Mouse (Mus musculus) limb, embryonic 12.5 days (tissue): ENCODE measurements around the gene Slc16a8. TPM values are rescaled to one million over a fixed set of nuclear protein-coding genes. Genes with fewer than 3 reads are reported as not detected.

ENCODE experiments used
- ATAC-seq: fragments of 200-750 bp; cut with Nextera tagmentation; 2 replicates; pipeline ENCODE4 v1.8.0; 2017; ENCODE audit warnings: low read depth, moderate TSS enrichment; ENCODE audit not compliant: insufficient number of reproducible peaks, insufficient read depth, low FRiP score, low TSS enrichment
- H3K27ac ChIP-seq: fragments of 300-500 bp; sonication (generic); 2 replicates; pipeline ENCODE4 v1.5.1; 2016; ENCODE audit warnings: mild to moderate bottlenecking, moderate library complexity
- H3K27me3 ChIP-seq: fragments of 300-500 bp; sonication (generic); 2 replicates; pipeline ENCODE4 v1.6.1; 2016; ENCODE audit warnings: mild to moderate bottlenecking, moderate library complexity
- H3K36me3 ChIP-seq: fragments of 300-500 bp; sonication (generic); 2 replicates; pipeline ENCODE4 v1.6.1; 2016; ENCODE audit warnings: mild to moderate bottlenecking, moderate library complexity
- H3K4me1 ChIP-seq: fragments of 300-500 bp; sonication (generic); replicated peaks from 2 replicates; pipeline ENCODE4 v1.6.1; 2016
- H3K4me2 ChIP-seq: fragments of 300-500 bp; sonication (generic); 2 replicates; pipeline ENCODE4 v1.6.1; 2016; ENCODE audit warnings: mild to moderate bottlenecking, moderate library complexity
- H3K4me3 ChIP-seq: fragments of 300-500 bp; sonication (generic); replicated peaks from 2 replicates; pipeline ENCODE4 v1.5.1; 2016; ENCODE audit warnings: mild to moderate bottlenecking
- H3K9ac ChIP-seq: fragments of 300-500 bp; sonication (generic); replicated peaks from 2 replicates; pipeline ENCODE4 v1.6.1; 2016; ENCODE audit warnings: mild to moderate bottlenecking, moderate library complexity
- H3K9me3 ChIP-seq: fragments of 300-500 bp; sonication (generic); 2 replicates; pipeline ENCODE4 v1.6.1; 2016; ENCODE audit warnings: mild to moderate bottlenecking, moderate library complexity
- WGBS: fragments of 180-500 bp; shearing (Covaris S2); methylation state at CpG from one replicate; pipeline ENCODE4 v1.1.7; 2016; 5-methylcytosine and 5-hydroxymethylcytosine counted together
- polyA plus RNA-seq: library from polyadenylated mRNA; unstranded; fragments of >200 nt; fragmentation: Nextera tagmentation; extraction: Ambion mirVana; gene quantifications from 2 replicates; pipeline ENCODE4 v1.2.1, GENCODE M21; 2016

Slc16a8 gene
- polyA plus RNA-seq, 1 experiment from 2014 or later, result 0.30 TPM

DNA sequence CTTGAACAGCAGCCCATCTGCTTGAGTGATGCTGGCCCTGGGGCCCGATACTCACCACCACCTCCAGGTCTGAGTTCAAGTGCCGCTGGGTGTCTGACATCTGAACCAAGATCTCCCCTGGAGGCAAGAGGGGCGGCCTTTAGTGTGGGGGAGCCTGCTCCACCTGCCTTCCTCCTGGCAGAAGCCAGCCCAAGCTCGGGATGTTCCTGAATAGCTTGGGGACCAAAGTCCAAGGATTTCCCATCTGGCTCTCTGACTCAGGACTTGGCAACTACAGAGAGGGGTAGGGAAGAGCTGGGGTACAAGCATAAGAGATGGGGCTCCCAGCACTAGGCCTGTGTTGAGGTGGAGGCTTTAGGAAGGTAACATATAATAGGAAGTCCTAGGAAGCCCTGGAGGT lies 28.8 kb upstream of the Slc16a8 start:
- H3K4me3 ChIP-seq, result no peak overlapping the region
- H3K9ac ChIP-seq, result no peak overlapping the region
- no peak overlapping the region for H3K4me2 ChIP-seq
- no peak overlapping the region for H3K27ac ChIP-seq
- H3K9me3 ChIP-seq, result peaks cover 4% of the 10 kb centered on the region; the same call in 1 of the 2 replicates
- peaks cover 6% of the 10 kb centered on the region; the same call in 1 of the 2 replicates for H3K36me3 ChIP-seq
- H3K4me1 ChIP-seq, result 0 out of 2 replicates have a peak, but pooled peaks cover 6% of the 10 kb centered on the region
- no peak for ATAC-seq
- WGBS, result 76% methylated on average over 4 of the region's 4 CpGs
- no peaks in the 10 kb centered on the region for H3K27me3 ChIP-seq

DNA sequence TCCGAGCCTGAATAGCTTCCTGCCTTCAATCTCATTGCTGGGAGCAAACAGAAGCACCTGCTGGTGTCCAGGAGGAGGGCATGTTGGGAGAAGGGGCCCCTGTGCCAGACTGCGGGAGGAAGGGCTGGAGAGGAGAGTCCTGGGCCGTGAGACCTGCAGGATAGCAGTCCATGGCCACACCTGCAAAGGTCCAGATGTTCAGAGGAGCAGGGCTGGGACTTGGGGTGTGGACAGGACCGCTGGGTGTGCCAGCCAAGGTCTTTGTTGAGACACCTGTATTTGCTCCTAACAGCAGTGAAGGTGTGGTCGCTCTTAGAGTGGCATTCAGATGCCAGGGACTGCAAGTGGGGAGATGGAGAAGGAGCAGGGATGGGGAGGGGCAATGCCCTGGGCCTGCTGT lies 27.9 kb upstream of the Slc16a8 start:
- no peak overlapping the region for H3K4me2 ChIP-seq
- no peaks in the 10 kb centered on the region for H3K27me3 ChIP-seq
- H3K36me3 ChIP-seq, result peaks cover 6% of the 10 kb centered on the region; the same call in 1 of the 2 replicates
- WGBS, result 81% methylated on average over 5 of the region's 5 CpGs
- H3K4me3 ChIP-seq, result no peak overlapping the region
- H3K4me1 ChIP-seq, result 0 out of 2 replicates have a peak, but pooled peaks cover 6% of the 10 kb centered on the region
- no peak overlapping the region for H3K27ac ChIP-seq
- no peak overlapping the region for H3K9ac ChIP-seq
- ATAC-seq, result no peak
- peaks cover 4% of the 10 kb centered on the region; the same call in 1 of the 2 replicates for H3K9me3 ChIP-seq

DNA sequence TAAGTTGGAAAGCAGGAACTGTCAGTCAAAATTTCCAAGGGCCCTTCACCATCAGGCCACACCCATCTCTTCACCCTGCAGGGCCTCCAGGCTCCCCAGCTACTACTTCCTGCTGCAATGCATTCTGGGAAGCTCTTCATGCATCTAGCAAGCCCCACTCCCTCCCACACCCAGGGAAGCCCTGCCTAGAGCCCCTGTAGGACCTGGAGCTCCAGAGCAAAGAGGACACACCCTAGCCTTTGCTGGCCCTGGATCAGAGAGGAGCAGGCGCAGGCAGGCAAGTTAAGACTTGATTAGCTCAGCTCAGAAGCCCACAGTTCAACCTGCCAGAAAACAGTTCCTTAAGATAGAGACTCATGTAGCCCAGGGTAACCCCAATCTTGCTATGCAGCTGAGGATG lies 26.8 kb upstream of the Slc16a8 start:
- WGBS, result 95% methylated on average over 1 of the region's 1 CpGs
- H3K4me3 ChIP-seq, result no peak overlapping the region
- 0 out of 2 replicates have a peak, but pooled peaks cover 6% of the 10 kb centered on the region for H3K4me1 ChIP-seq
- H3K9me3 ChIP-seq, result peaks cover 9% of the 10 kb centered on the region; the same call in 1 of the 2 replicates
- H3K4me2 ChIP-seq, result no peak overlapping the region
- no peak overlapping the region for H3K9ac ChIP-seq
- H3K36me3 ChIP-seq, result peaks cover 3% of the 10 kb centered on the region; the same call in 1 of the 2 replicates
- H3K27me3 ChIP-seq, result no peaks in the 10 kb centered on the region
- no peak overlapping the region for H3K27ac ChIP-seq
- ATAC-seq, result no peak

DNA sequence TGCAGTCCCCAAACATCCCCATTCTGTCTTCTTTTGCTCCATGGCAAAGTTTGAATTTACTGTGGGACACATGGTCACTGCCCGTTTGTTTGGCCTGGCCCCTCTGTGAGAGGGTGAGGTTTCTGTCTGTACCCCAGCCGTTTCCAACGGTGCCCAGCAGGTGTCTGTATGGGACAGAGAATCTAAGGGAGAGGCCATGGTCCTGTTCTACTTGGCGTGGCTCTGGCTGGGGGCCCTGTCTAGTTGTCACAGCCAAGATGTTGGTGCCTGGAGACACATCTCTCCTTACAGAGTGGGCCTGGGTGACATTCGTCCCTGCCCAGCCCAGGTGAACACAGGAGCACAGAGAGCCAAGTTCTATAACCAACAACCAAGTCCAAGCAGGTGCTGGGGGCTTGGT lies 26.3 kb upstream of the Slc16a8 start:
- Histone ChIP-seq H3K36me3 (no peaks in the 10 kb centered on the region), H3K4me1 (0 out of 2 replicates have a peak, but pooled peaks cover 6% of the 10 kb centered on the region), H3K27me3 (no peaks in the 10 kb centered on the region), H3K9me3 (peaks cover 9% of the 10 kb centered on the region; the same call in 1 of the 2 replicates), H3K4me3 (no peak overlapping the region), H3K4me2 (no peak overlapping the region), H3K27ac (no peak overlapping the region), H3K9ac (no peak overlapping the region)
- ATAC-seq, result no peak
- WGBS, result 60% methylated on average over 5 of the region's 5 CpGs

DNA sequence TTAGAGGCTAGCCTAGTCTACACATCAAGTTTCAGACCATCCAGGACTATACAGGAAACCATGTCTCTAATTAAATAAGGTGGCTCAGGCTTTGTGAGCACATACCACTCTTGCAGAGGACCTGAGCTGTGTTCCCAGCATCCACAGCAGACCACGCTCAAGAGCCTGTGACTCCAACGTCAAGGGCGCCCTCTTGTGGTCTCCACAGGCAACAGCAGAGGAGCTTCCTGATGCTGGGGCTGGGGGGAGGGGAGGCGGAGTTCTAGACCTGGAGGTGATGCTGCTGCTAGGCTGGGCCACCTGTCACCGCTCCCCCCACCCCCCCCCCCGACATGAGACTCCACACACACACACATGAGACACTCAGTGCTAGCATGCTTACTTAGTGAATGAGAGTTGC lies 25.6 kb upstream of the Slc16a8 start:
- no peak for ATAC-seq
- Histone ChIP-seq H3K4me3 (no peak overlapping the region), H3K9ac (no peak overlapping the region), H3K4me1 (0 out of 2 replicates have a peak, but pooled peaks cover 6% of the 10 kb centered on the region), H3K4me2 (no peak overlapping the region), H3K27ac (no peak overlapping the region), H3K36me3 (no peaks in the 10 kb centered on the region), H3K9me3 (peaks cover 9% of the 10 kb centered on the region; the same call in 1 of the 2 replicates), H3K27me3 (no peaks in the 10 kb centered on the region)
- 25% methylated on average over 6 of the region's 6 CpGs for WGBS

DNA sequence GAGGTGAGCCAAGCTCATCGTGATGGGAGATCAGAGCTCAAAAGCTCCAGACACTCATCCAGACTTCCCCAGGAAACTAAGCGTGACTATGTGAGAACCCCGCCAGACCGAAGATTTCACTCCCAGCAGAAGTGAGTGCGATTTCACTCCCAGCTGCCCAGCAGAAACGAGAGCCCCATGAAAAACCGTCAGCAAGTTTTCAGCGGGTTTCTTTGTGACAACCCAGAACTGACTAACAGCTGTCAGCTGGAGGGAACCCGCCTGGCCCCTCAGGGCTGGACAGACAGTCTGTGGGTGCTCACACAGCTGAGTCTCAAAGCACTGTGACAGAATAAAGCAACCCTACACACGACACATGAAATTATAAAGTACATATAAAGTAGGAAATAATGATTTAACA lies 23.2 kb upstream of the Slc16a8 start:
- H3K27me3 ChIP-seq, result 0 out of 2 replicates have a peak, but pooled peaks cover 8% of the 10 kb centered on the region
- H3K4me1 ChIP-seq, result 0 out of 2 replicates have a peak, but pooled peaks cover 6% of the 10 kb centered on the region
- no peak overlapping the region for H3K9ac ChIP-seq
- H3K9me3 ChIP-seq, result peaks cover 9% of the 10 kb centered on the region; the same call in 1 of the 2 replicates
- H3K4me3 ChIP-seq, result no peak overlapping the region
- no peak for ATAC-seq
- WGBS, result 71% methylated on average over 10 of the region's 10 CpGs
- no peak overlapping the region for H3K4me2 ChIP-seq
- no peaks in the 10 kb centered on the region for H3K36me3 ChIP-seq
- no peak overlapping the region for H3K27ac ChIP-seq

DNA sequence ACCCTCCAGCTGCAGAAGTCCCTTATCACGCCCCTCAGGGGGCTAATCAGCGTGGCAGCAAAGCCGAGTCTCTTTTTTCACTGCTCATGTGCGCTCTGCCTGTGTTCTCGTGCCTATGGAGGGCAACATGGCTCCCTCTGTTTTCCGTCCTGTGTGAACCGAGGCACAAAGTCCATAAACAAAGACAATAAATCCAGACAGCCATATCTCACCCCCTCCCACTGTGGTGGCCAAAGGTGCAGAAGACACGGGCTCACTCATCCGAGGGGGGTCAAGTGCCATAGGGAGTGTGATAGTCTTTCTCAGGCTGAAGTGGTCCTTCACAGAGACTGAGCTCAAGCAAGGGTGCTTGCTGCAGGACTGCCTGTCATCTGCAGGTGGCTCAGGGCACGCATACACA lies 18.5 kb upstream of the Slc16a8 start:
- Histone ChIP-seq H3K27ac (no peak overlapping the region), H3K4me3 (no peak overlapping the region), H3K27me3 (peaks cover 37% of the 10 kb centered on the region), H3K4me1 (peaks cover 8% of the 10 kb centered on the region), H3K4me2 (no peak overlapping the region), H3K9ac (no peak overlapping the region), H3K9me3 (peaks cover 5% of the 10 kb centered on the region; the same call in 1 of the 2 replicates), H3K36me3 (no peaks in the 10 kb centered on the region)
- ATAC-seq, result no peak
- 58% methylated on average over 10 of the region's 10 CpGs for WGBS

DNA sequence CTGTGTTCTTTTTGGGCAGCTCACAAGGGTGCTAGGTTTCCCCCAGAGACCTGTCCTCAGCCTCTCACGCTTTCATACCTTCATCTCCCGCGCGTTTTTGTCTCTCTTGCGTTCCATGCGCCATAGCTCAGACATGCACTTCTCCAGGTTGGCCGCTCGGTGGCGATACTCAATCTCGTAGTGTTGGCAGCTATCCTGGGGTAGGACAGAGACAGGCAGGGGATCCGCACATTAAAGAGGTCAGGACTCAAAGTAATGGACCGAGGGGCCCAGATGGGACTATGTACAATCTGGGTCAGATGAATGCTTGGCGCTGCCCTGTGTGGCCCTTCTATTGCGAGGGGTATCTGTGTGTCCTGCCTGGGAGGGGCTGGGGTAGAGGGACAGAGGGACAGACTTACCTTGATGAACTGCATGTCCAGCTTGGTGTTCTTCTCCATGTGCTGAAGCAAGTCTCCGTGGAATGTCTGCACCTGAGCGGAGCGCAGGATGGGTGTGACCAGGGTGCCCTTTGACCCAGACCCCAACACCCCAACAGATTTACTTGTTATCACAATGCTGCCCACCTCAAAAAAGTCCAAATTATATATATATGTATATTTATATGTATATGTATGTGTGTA lies 16.7 kb upstream of the Slc16a8 start:
- 0 out of 2 replicates have a peak, but pooled peaks have one; percentile 21 for ATAC-seq

DNA sequence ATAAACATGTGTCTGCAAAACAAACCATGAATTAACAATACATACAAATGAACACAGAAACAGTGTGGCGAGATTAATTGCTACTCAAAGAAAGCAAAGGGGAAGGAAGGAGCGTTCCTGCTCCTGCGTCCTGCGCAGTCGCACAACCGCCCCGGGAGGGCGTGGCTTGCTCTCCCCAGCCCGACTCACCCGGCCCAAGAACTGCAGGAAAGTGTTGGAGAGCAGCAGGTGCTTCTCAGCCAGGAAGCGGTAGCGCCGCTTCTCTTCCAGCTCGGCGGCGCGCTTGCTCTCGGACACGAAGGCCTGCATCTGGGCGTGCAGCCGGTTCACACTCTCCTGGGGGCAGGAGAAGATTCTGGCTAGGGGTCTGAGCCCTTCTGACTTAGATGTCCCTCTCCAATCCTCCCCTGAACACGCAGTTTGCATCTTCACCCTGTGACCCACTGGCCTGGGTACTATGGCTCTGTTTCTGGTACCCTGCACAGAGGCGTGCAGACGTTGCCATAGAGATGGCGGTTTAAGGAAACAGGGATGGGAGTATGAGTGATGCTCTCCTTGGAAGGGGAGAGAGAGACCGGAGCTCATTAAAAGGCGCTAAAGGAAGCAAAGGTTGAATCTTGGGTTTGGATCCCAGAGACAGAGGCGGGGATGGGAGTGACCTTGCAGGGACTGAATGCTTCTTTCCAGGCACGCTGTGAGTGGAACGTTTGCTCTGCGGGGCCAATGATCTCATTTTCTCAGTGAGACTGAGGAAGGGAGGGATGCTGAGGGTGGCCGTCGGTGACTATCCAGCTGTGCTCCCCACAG lies 16.0 kb upstream of the Slc16a8 start:
- peak overlapping the region; percentile 57 for H3K4me2 ChIP-seq
- H3K27ac ChIP-seq, result no peak overlapping the region
- no peaks in the 10 kb centered on the region for H3K9me3 ChIP-seq
- peaks cover 8% of the 10 kb centered on the region for H3K4me1 ChIP-seq
- no peak for ATAC-seq
- H3K27me3 ChIP-seq, result peaks cover 47% of the 10 kb centered on the region
- H3K4me3 ChIP-seq, result peak overlapping the region; percentile 30
- no peak overlapping the region; the same call in 1 of the 2 replicates for H3K9ac ChIP-seq
- no peaks in the 10 kb centered on the region for H3K36me3 ChIP-seq
- 3% methylated on average over 33 of the region's 33 CpGs for WGBS

More for the DNA sequence above, 16.7 kb upstream of the Slc16a8 start:
- Histone ChIP-seq H3K4me1 (peaks cover 8% of the 10 kb centered on the region), H3K4me3 (peak overlapping the region; percentile 30), H3K9ac (no peak overlapping the region), H3K36me3 (no peaks in the 10 kb centered on the region), H3K9me3 (no peaks in the 10 kb centered on the region), H3K4me2 (peak overlapping the region; percentile 57), H3K27me3 (peaks cover 44% of the 10 kb centered on the region), H3K27ac (no peak overlapping the region)
- 15% methylated on average over 17 of the region's 17 CpGs for WGBS

DNA sequence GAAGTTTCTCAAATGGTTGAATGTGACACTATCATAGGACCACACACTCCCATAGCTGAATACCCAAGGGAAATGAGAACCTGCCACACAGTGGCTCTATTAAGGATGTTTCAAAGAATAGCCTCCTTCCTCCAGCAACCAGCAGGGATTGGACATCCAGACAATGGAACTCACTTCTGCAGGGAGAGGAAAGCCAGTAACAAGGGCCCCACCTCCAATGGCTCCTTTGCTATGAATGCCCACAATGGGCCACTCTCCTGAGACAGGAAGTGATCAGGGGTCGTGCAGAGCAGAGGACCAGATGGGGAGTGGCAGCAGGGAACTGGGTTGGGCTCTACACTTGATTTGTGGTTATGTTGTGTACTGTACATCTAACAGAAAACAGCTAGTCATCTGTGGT lies 14.0 kb upstream of the Slc16a8 start:
- no peak overlapping the region for H3K27ac ChIP-seq
- H3K4me2 ChIP-seq, result no peak overlapping the region
- no peaks in the 10 kb centered on the region for H3K36me3 ChIP-seq
- H3K9ac ChIP-seq, result no peak overlapping the region
- WGBS, result 10% methylated on average over 1 of the region's 1 CpGs
- H3K9me3 ChIP-seq, result no peaks in the 10 kb centered on the region
- no peak overlapping the region for H3K4me3 ChIP-seq
- H3K27me3 ChIP-seq, result peaks cover 57% of the 10 kb centered on the region
- H3K4me1 ChIP-seq, result peaks cover 8% of the 10 kb centered on the region
- ATAC-seq, result no peak

DNA sequence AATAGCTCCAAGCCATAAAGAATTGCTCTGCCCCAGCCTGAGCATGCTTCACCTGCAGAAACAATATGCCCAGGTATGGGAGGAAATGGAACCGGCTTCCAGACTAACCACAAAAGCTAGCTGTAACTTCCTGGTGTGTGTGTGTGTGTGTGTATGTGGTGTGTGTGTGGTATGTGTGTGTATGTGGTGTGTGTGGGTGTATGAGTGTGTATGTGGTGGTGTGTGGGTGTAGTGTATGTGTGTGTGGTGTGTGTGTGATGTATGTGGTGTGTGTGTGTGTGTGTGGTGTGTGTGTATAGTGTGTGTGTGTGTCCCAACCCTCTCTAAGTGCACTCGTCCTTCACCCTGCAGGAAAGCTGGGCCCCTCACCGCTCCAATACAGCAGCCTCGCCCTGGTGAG lies 10.8 kb upstream of the Slc16a8 start:
- H3K4me1 ChIP-seq, result peaks cover 22% of the 10 kb centered on the region
- H3K36me3 ChIP-seq, result no peaks in the 10 kb centered on the region
- H3K9ac ChIP-seq, result no peak overlapping the region
- H3K9me3 ChIP-seq, result no peaks in the 10 kb centered on the region
- WGBS, result 78% methylated on average over 4 of the region's 4 CpGs
- H3K4me2 ChIP-seq, result no peak overlapping the region
- H3K27ac ChIP-seq, result no peak overlapping the region
- no peak for ATAC-seq
- H3K4me3 ChIP-seq, result no peak overlapping the region
- peaks cover 64% of the 10 kb centered on the region for H3K27me3 ChIP-seq
